Mouse (Mus musculus): Measurements from ENCODE around the gene Afmid. TPM values are rescaled to one million over a fixed set of nuclear protein-coding genes. Genes with fewer than 3 reads are reported as not detected.
"Not testable (repeated sequence)": the region's sequence is repeated elsewhere in the genome, so short reads cannot be mapped to it uniquely, and the experiment has no call there.

The Afmid gene
- total RNA-seq, 2 experiments from 2014 or later: 5.4 to 7.2 TPM

DNA sequence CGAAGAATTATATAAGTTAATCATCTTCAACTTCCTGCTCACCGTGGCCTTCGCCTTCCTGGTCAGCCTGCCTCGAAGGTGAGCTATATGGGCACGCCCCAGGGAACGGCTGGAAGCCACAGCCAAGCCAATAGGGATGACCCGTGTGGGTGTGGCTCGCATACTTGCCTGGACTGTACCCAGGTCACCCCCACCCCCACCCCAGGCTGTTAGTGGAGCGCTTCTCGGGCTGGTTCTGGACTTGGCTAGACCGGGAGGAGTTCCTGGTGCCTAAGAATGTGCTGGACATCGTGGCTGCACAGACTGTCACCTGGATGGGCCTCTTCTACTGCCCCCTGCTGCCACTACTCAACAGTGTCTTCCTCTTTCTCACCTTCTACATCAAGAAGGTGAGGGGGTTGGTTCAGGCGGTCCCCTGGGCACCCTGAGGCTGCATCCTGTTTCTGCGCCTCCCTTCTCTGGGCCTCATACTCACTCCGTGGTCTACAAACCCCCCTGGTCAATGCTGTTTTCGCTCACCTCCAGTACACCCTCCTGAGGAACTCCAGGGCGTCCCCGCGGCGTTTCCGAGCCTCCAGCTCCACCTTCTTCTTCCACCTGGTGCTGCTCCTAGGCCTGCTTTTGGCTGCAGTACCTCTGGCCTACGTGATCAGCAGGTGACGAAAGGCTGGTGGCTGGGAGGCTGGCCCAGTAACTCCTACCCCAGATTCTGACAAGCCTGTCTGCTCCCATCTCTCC, 34.9 kb upstream of the Afmid start:
- DNase-seq (ENCODE audit: low spot score in 2 of 2): no peak

GRCm38 (mm10) chr11:117791441-117791761, 34.3 kb upstream of the Afmid start:
- intact Hi-C loops (cut with DNase I): loop anchor here (5.0 kb wide), 1 partner anchor 36 kb away; the partner anchor contains the start of genes Afmid and Tk1
- DNase-seq (ENCODE audit: low spot score in 2 of 2): no peak

More for the DNA sequence above, 34.9 kb upstream of the Afmid start:
- intact Hi-C loops (cut with DNase I): loop anchor here (5.0 kb wide), 1 partner anchor 36 kb away; the partner anchor contains the start of genes Afmid and Tk1

GRCm38 (mm10) chr11:117792281-117792888, 33.3 kb upstream of the Afmid start:
- intact Hi-C loops (cut with DNase I): loop anchor here (5.0 kb wide), 1 partner anchor 35 kb away; the partner anchor contains the start of genes Afmid and Tk1

GRCm38 (mm10) chr11:117794035-117794551, 31.6 kb upstream of the Afmid start:
- DNase-seq (ENCODE audit: low spot score in 2 of 2): no peak
- intact Hi-C loops (cut with DNase I): loop anchor here (5.0 kb wide), 1 partner anchor 33 kb away; the partner anchor contains the start of genes Afmid and Tk1

More at GRCm38 (mm10) chr11:117792281-117792888, 33.3 kb upstream of the Afmid start:
- DNase-seq (ENCODE audit: low spot score in 2 of 2): no peak

GRCm38 (mm10) chr11:117796954-117797353, 28.8 kb upstream of the Afmid start:
- intact Hi-C loops (cut with DNase I): no loop called here
- no peak for DNase-seq (ENCODE audit: low spot score in 2 of 2)

GRCm38 (mm10) chr11:117797511-117798159, 28.1 kb upstream of the Afmid start, which contains the start of gene 6030468B19Rik:
6030468B19Rik (plus strand) TSS chr11:117797660.
- no peak for DNase-seq (ENCODE audit: low spot score in 2 of 2)
- intact Hi-C loops (cut with DNase I): no loop called here

DNA sequence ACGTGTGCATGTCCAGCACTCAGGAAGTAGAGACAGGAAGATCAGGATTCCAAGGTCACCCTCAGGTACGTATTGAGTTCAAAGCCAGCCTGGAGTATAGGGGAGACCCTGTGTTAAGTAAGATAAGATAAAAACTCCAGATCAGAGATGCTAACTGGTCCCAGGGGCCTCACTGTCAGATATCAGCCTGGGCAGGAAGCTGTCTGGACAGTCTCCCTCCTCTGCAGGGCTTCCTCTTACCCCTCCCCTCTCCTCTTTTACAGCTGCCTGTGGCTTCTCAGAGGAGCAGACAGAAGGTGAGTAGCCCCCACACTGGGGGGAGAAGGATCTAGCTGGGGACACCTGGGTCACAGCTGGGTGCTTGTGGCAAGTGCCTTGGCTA, 27.6 kb upstream of the Afmid start:
- intact Hi-C loops (cut with DNase I): no loop called here
- DNase-seq (ENCODE audit: low spot score in 2 of 2): no peak

DNA sequence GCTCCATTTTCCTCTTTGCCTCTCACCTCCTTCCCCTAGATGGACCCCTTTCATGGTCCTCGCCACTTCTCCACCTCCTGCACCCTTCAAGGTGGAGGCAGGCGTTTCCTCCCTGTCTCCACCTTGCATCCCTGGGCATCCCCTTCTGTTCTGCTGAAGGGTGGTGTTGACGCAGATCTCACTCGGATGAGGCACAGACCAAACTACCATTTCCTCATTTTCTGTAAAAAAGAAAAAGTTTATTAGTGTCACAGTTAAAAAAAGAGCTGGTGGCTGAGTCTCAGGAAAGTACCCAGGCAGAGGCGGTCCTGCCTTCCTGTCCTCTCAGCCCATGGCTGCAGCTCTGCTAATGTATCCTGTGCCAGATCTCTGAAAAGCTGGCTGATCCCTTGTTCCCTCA, 26.6 kb upstream of the Afmid start:
- no peak for DNase-seq (ENCODE audit: low spot score in 2 of 2)
- intact Hi-C loops (cut with DNase I): no loop called here

DNA sequence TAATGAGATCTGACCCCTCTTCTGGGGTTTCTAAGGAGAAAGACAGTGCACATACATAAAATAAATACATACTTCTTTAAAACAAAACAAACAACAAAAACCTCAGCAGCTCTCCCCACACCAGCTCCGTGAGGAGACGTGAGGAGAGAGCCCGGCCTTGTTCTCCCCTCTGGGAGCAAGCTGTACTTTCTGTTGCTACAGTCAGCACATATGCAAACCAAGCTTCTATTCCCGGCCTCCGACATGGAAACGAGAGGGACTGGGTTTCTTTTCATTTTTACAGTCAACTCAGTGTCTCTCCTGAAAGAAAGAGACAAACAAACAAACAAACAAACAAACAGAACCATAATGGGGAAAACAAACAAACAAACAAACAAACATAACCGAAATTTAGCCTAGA, 25.7 kb upstream of the Afmid start:
- intact Hi-C loops (cut with DNase I): no loop called here
- DNase-seq (ENCODE audit: low spot score in 2 of 2): no peak

DNA sequence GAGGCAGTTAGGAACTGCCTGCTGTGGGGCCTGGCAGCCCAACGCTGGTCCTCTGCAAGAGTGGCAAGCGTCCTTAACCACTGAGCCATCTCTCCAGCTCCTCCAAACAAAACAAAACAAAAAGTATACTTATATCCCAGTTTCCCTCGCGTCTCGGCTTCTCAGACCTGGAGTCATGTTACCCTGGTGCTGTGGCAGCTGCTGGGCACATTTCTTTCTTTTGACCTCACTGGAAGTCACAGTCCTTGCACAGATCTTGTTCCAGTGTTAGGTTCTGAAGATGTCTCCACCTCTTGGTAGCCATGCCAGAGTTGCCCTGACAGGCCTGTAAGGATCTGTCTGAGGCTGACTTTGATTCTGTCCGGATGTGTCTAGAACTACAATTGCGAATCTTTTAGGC, 24.1 kb upstream of the Afmid start:
- no peak for DNase-seq (ENCODE audit: low spot score in 2 of 2)
- intact Hi-C loops (cut with DNase I): no loop called here

DNA sequence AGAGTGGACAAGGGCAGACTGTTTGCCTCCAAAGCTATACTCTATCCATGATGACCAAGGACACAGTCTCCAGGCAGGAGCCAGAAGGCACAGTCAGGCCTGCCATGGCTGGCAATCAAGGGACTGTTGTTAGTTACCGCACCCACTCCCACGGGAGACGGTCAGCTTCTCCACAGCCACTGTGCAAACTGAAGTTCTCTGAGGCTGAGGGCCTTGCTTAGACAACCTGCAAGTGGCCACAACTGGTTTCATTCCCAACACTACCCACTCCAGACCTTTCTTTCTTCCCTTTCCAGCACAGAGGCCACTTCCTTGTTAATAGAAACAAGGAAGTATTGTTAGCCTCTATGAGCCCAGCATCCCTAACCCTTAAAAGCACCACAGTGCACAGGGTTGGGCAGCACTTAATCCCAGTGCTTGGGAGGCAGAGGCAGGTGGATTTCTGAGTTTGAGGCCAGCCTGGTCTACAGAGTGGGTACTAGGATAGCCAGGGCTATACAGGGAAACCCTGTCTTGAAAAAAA, 22.5 kb upstream of the Afmid start:
- intact Hi-C loops (cut with DNase I): no loop called here
- DNase-seq (ENCODE audit: low spot score in 2 of 2): no peak

DNA sequence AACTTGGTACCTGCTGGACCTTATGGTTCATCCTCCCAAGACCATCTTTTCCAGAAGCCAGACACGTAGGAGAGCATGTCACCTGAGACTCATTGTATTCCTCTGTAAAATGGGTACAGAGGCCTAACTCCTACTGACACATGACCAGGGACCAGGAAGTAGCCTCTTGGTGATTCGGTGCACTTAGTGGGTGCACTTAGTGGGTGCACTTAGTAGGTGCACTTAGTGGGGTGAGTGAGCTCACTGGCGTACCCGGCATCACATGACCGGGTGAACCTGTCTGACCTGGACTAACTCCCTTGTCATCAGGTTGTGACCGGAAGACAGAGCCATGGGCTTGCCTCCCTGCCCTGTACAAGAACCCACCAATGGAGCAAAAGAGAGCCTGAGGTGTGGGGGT, 18.9 kb upstream of the Afmid start:
- no peak for DNase-seq (ENCODE audit: low spot score in 2 of 2)
- intact Hi-C loops (cut with DNase I): no loop called here

- intact Hi-C loops (cut with DNase I): no loop called here
- peak in 1 of 2 experiments; percentile 35 for DNase-seq (ENCODE audit: low spot score in 2 of 2)
Observed at GRCm38 (mm10) chr11:117809407-117810311, 16.1 kb upstream of the Afmid start, which contains the start of the genes Gm20708 and Syngr2. Gm20708 (plus strand) TSS chr11:117809668. Syngr2 (plus strand) TSS chr11:117809668.

- peak; percentile 38 to 54 for DNase-seq (ENCODE audit: low spot score in 2 of 2)
- intact Hi-C loops (cut with DNase I): no loop called here
Observed at GRCm38 (mm10) chr11:117810401-117811046, 15.2 kb upstream of the Afmid start.

- intact Hi-C loops (cut with DNase I): no loop called here
- DNase-seq (ENCODE audit: low spot score in 2 of 2): no peak
Observed at GRCm38 (mm10) chr11:117813867-117814266, 11.9 kb upstream of the Afmid start.

DNA sequence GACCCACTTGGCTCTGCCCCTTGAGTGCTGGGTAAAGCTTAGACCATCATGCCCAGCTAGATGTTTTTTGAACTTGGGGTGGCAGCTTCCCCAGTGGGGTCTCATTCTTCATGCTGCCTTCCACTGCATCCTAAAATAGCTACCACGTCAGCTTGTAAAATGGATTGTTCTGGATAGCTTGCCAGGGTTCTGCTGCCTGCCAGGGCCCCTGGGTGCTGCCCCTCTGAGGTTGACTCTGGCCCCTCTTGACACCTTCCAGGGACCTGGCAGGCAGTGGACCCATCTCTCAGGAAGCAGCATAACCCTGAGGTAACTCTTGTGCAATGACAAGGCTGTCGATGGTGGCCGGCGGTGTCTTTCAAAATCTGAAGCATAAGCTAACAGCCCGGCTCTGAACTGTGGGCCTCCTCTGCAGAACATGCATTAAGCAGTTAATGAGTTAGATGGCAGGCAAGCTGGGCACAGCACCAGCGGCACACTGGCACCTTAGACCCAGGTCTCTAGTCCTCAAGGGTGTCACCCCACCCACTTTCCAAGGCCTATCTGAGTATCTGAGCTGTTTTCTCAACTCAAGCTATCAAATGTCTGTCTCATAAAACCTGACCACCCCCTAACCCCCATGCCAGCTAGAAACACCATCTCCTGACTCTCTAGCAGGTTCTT, 10.9 kb upstream of the Afmid start:
- intact Hi-C loops (cut with DNase I): no loop called here
- no peak for DNase-seq (ENCODE audit: low spot score in 2 of 2)

GRCm38 (mm10) chr11:117815850-117816249, 9.9 kb upstream of the Afmid start:
- DNase-seq (ENCODE audit: low spot score in 2 of 2); intact Hi-C loops (cut with DNase I): not testable (repeated sequence)

DNA sequence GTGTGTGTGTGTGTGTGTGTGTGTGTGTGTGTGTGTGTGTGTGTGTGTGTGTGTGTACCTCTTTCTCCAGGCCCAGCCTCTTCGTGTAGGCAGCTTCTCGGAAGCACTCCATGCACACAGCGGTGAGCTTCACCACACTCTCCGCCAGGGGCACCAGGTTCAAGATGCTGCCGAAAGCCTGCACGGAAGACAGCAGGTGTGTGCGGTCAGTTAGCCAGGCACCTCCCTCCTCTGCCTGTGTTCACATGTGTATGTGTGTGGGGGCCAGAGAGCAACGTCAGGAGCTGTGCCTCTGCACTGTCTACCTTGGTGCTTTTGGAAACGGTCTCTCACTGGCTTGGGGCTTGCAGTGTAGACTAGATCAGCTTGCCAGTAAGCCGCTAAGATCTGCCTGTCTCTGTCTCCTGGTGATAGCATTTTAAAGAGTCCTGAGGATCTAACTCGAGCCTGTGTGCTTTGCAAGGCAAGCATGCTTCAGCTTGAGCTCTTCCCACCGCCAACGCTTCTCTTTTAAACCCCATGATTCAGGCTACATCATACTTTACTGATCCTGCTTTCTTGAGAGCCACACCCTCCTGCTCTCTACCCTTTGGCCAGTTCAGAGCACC, 9.2 kb upstream of the Afmid start:
- intact Hi-C loops (cut with DNase I): no loop called here

More for the DNA sequence above, 9.2 kb upstream of the Afmid start:
- no peak for DNase-seq (ENCODE audit: low spot score in 2 of 2)

All from left cerebral cortex, postnatal 36 days (tissue).